ENCODE assay signal across 24 mouse cellular contexts in genomic region chr11:116645446-116646110, GRCm38 (mm10). TPM values are rescaled to one million over a fixed set of nuclear protein-coding genes. Genes with fewer than 3 reads are reported as not detected.
DNase-seq lines count a peak whose midpoint lies in the region; ATAC-seq and TF ChIP-seq lines count a peak whose summit lies in the region.
"Had no signal": no experiment of that assay in that cellular context is flagged by ENCODE, and none has a peak within 500 bp of the region (broad histone marks: within the 10 kb centered on the region; RNA-seq: fewer than 3 reads in every experiment).

No protein-coding gene starts in this region.

- no peaks in the 10 kb centered on the region for H3K36me3 ChIP-seq in heart, adult 2 months (ENCODE audit: control insufficient read depth, insufficient read depth, low read length)
- no peaks in the 10 kb centered on the region for H3K36me3 ChIP-seq in heart, embryonic 11.5 days (ENCODE audit: control insufficient read depth, insufficient read depth, low read length)
- H3K36me3 ChIP-seq in kidney, embryonic 14.5 days (ENCODE audit: control insufficient read depth, insufficient read depth, low read length) = no peaks in the 10 kb centered on the region
- H3K36me3 ChIP-seq: forebrain, embryonic 15.5 days; limb, embryonic 13.5 days; liver, embryonic 15.5 days had no signal

- intact Hi-C loops in heart, adult 2 months (cut with DNase I) = no loop called here

- H3K9me3 ChIP-seq in heart, embryonic 11.5 days (replicated peaks; ENCODE audit: control insufficient read depth, low read length) = no peaks in the 10 kb centered on the region
- H3K9me3 ChIP-seq in kidney, embryonic 14.5 days (ENCODE audit: control insufficient read depth, low read length) = no peaks in the 10 kb centered on the region
- H3K9me3 ChIP-seq: forebrain, embryonic 15.5 days; limb, embryonic 13.5 days; liver, embryonic 15.5 days had no signal

- peaks cover 7% of the 10 kb centered on the region for H3K4me1 ChIP-seq in heart, adult 2 months (ENCODE audit: control insufficient read depth, insufficient read depth, low read length)
- H3K4me1 ChIP-seq in heart, embryonic 11.5 days (ENCODE audit: control insufficient read depth, insufficient read depth, low read length) = peaks cover 33% of the 10 kb centered on the region
- peaks cover 51% of the 10 kb centered on the region for H3K4me1 ChIP-seq in kidney, embryonic 14.5 days (ENCODE audit: control insufficient read depth, insufficient read depth, low read length)

- H3K79me2 ChIP-seq in heart, adult 2 months (replicated peaks; ENCODE audit: control insufficient read depth, insufficient read depth, low read length) = no peaks in the 10 kb centered on the region

- ATAC-seq in heart, embryonic 11.5 days (replicated peaks; ENCODE audit: insufficient number of reproducible peaks, low FRiP score, low TSS enrichment) = no peak
- no peak for ATAC-seq in kidney, embryonic 14.5 days (ENCODE audit: low FRiP score, low TSS enrichment)
- ATAC-seq: CD4-positive, CD25-positive, alpha-beta regulatory T cell, adult 4 months; forebrain, embryonic 15.5 days; hindbrain, embryonic 16.5 days had no signal

- TF ChIP-seq CTCF in heart, adult 2 months (IDR thresholded peaks at IDR 0.05) = no peak

- H3K27ac ChIP-seq in heart, adult 2 months = peak overlapping the region; percentile 48
- no peak overlapping the region for H3K27ac ChIP-seq in heart, embryonic 11.5 days (ENCODE audit: low read depth, low read length)
- H3K27ac ChIP-seq in kidney, embryonic 14.5 days (ENCODE audit: low read depth, low read length) = peak overlapping the region; percentile 24; the same call in 1 of the 2 replicates
- H3K27ac ChIP-seq: forebrain, embryonic 15.5 days; limb, embryonic 13.5 days; liver, embryonic 15.5 days had no signal

- 76% methylated on average over 8 of the region's 8 CpGs for WGBS in heart, adult 2 months
- 51% methylated on average over 8 of the region's 8 CpGs for WGBS in heart, embryonic 11.5 days (ENCODE audit: insufficient replicate concordance)
- WGBS in kidney, embryonic 14.5 days = 19% methylated on average over 8 of the region's 8 CpGs

- no peak overlapping the region for H3K4me2 ChIP-seq in heart, embryonic 11.5 days
- no peak overlapping the region for H3K4me2 ChIP-seq in kidney, embryonic 14.5 days (replicated peaks; ENCODE audit: low read depth, low read length)
- H3K4me2 ChIP-seq: forebrain, embryonic 15.5 days; limb, embryonic 13.5 days; liver, embryonic 15.5 days had no signal

- TF ChIP-seq EP300 in heart, adult 2 months (IDR thresholded peaks at IDR 0.05; ENCODE audit: insufficient read depth, low read depth, low read length) = no peak

- no peak overlapping the region for H3K9ac ChIP-seq in heart, adult 2 months (ENCODE audit: low read depth, low read length)
- H3K9ac ChIP-seq in heart, embryonic 11.5 days (ENCODE audit: low read depth, low read length) = no peak overlapping the region
- H3K9ac ChIP-seq in kidney, embryonic 14.5 days (ENCODE audit: low read depth, low read length) = no peak overlapping the region
- H3K9ac ChIP-seq: forebrain, embryonic 15.5 days; limb, embryonic 13.5 days; liver, embryonic 15.5 days had no signal

- no peak for TF ChIP-seq POLR2A in heart, adult 2 months (IDR thresholded peaks at IDR 0.05; ENCODE audit: insufficient read depth, low read depth, low read length)

- no peaks in the 10 kb centered on the region for H3K27me3 ChIP-seq in heart, adult 2 months (ENCODE audit: control insufficient read depth, insufficient read depth, low read length)
- peaks cover 13% of the 10 kb centered on the region for H3K27me3 ChIP-seq in heart, embryonic 11.5 days (ENCODE audit: control insufficient read depth, insufficient read depth, low read length)
- H3K27me3 ChIP-seq in kidney, embryonic 14.5 days (ENCODE audit: control insufficient read depth, insufficient read depth, low read length) = no peaks in the 10 kb centered on the region; the same call in 1 of the 2 replicates
- H3K27me3 ChIP-seq: forebrain, embryonic 15.5 days had no signal

- H3K4me3 ChIP-seq in heart, adult 2 months = no peak overlapping the region
- H3K4me3 ChIP-seq in heart, embryonic 11.5 days (ENCODE audit: low read depth, low read length) = no peak overlapping the region
- H3K4me3 ChIP-seq in kidney, embryonic 14.5 days (ENCODE audit: low read length) = no peak overlapping the region
- H3K4me3 ChIP-seq: forebrain, embryonic 15.5 days; limb, embryonic 13.5 days; liver, embryonic 15.5 days had no signal

- DNase-seq in adrenal gland, adult (ENCODE audit: inconsistent age in 2 of 2, low spot score in 1 of 2) = peak; percentile 10 to 46
- DNase-seq in adrenal gland, postnatal 14 days = no peak
- DNase-seq in heart, adult 2 months = peak in 1 of 2 experiments; percentile 5
- no peak for DNase-seq in kidney, postnatal 36 days
- DNase-seq in forelimb bud, embryonic 11.5 days (ENCODE audit: low read depth, low spot score) = peak; percentile 66
- DNase-seq in spleen, postnatal 4 days (ENCODE audit: low spot score in 2 of 2) = no peak
- DNase-seq: adrenal gland, adult 8-10 months; kidney, adult 11 months; lung, postnatal 10 days; midbrain, embryonic 14.5 days; thymus, adult 18-20 months had no signal

RNA-seq across cellular contexts. Expression of gene Prcd, which starts 7.8 kb away (rescaled TPM):
- total RNA-seq in adrenal gland, postnatal 14 days (2021) = 5.3 and 6.1 TPM in 2 replicates
- total RNA-seq in heart, adult 2 months (2021) = 1 to 10 TPM; 1.1 to 1.3 TPM
- 0.76 and 1.1 TPM in 2 replicates for polyA plus RNA-seq in heart, adult 2 months (2012; rRNA removed)
- polyA plus RNA-seq in heart, embryonic 11.5 days (2014; fragmentation: Nextera tagmentation; extraction: Ambion mirVana) = 0.35 and 0.92 TPM in 2 replicates
- polyA plus RNA-seq in kidney, embryonic 14.5 days (2014; fragmentation: Nextera tagmentation; extraction: Ambion mirVana) = 1.1 and 1.4 TPM in 2 replicates
- total RNA-seq: megakaryocyte, adult 5-6 weeks; neutrophil, adult 5-6 weeks had no signal
- polyA plus RNA-seq: CD4-positive, CD25-positive, alpha-beta regulatory T cell, adult 4 months had no signal

RNA-seq across cellular contexts. Expression of gene Cygb, which starts 8.5 kb away (rescaled TPM):
- 30.9 and 35.0 TPM in 2 replicates for total RNA-seq in adrenal gland, postnatal 14 days (2021)
- total RNA-seq in heart, adult 2 months (2021) = 10 to 100 TPM; 42.5 to 50.3 TPM
- 55.0 and 66.1 TPM in 2 replicates for polyA plus RNA-seq in heart, adult 2 months (2012; rRNA removed)
- 1.1 and 1.2 TPM in 2 replicates for polyA plus RNA-seq in heart, embryonic 11.5 days (2014; fragmentation: Nextera tagmentation; extraction: Ambion mirVana)
- 11.0 and 11.3 TPM in 2 replicates for polyA plus RNA-seq in kidney, embryonic 14.5 days (2014; fragmentation: Nextera tagmentation; extraction: Ambion mirVana)
- total RNA-seq: megakaryocyte, adult 5-6 weeks had no signal
- polyA plus RNA-seq: CD4-positive, CD25-positive, alpha-beta regulatory T cell, adult 4 months had no signal

RNA-seq across cellular contexts. Expression of gene Rhbdf2, which starts 18.8 kb away (rescaled TPM):
- 11.2 and 14.3 TPM in 2 replicates for total RNA-seq in adrenal gland, postnatal 14 days (2021)
- total RNA-seq in heart, adult 2 months (2021) = 10 to 100 TPM; 10.8 to 11.2 TPM
- 19.2 and 22.3 TPM in 2 replicates for polyA plus RNA-seq in heart, adult 2 months (2012; rRNA removed)
- 5.0 and 6.0 TPM in 2 replicates for polyA plus RNA-seq in heart, embryonic 11.5 days (2014; fragmentation: Nextera tagmentation; extraction: Ambion mirVana)
- polyA plus RNA-seq in kidney, embryonic 14.5 days (2014; fragmentation: Nextera tagmentation; extraction: Ambion mirVana) = 5.4 and 7.2 TPM in 2 replicates

RNA-seq across cellular contexts. Expression of gene Aanat, which starts 59.3 kb away (rescaled TPM):
- total RNA-seq in adrenal gland, postnatal 14 days (2021) = not detected in 2 replicates
- total RNA-seq in heart, adult 2 months (2021) = not detected
- not detected in 2 replicates for polyA plus RNA-seq in heart, adult 2 months (2012; rRNA removed)
- not detected in 2 replicates for polyA plus RNA-seq in heart, embryonic 11.5 days (2014; fragmentation: Nextera tagmentation; extraction: Ambion mirVana)
- polyA plus RNA-seq in kidney, embryonic 14.5 days (2014; fragmentation: Nextera tagmentation; extraction: Ambion mirVana) = not detected in 2 replicates
- total RNA-seq: adrenal gland, adult 8-10 months; gastrocnemius, adult 18-20 months; heart, adult 18-20 months; megakaryocyte, adult 5-6 weeks; MEL; neutrophil, adult 5-6 weeks had no signal
- polyA plus RNA-seq: CD4-positive, CD25-positive, alpha-beta regulatory T cell, adult 4 months; limb, embryonic 13.5 days; liver, embryonic 15.5 days; small intestine, adult 2 months had no signal

Comparison
In these comparisons a context has a peak if more than half of its experiments do, and no peak if none do; other contexts are left out.
1. DNase-seq: peak in adrenal gland, adult (2 of 2) and forelimb bud, embryonic 11.5 days (single experiment); none in adrenal gland, postnatal 14 days (single experiment), kidney, postnatal 36 days (0 of 2) and spleen, postnatal 4 days (0 of 2).